Mouse (Mus musculus): ENCODE measurements at regions not wholly inside any gene's neighbourhood (a gene's known extent, or its start where the extent isn't known, plus 50 kb on each side); places are given as distances from the start of the nearest gene placed in this dataset.
A peak's percentile ranks its signal among the peaks of the same experiment; 100 is the strongest.

DNA sequence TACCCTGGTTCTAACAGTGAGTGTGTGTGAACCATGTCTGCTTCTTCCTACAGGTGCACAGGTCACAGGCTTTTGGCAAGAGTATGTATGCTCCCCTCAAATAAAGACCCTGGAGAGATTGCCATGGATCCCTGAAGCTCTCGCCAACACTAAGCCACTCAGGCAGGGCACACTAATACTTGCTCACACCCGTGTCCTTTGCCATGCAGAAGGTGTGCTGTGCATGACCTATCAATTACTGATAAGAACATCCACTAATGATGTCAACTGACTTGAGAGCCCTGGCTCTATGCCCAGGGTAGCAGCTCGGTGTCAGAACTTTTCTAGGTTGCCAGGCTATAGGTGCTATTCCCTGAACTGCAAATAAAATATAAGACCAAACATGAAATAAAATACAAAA is 229.1 kb upstream of the Irx4 start:
- H3K4me2 ChIP-seq: no peak overlapping the region
- no peak overlapping the region for H3K4me3 ChIP-seq (replicated peaks)
- H3K9ac ChIP-seq: no peak overlapping the region
- no peak for ATAC-seq (replicated peaks; ENCODE audit: low FRiP score)
- H3K27ac ChIP-seq: no peak overlapping the region
- H3K27me3 ChIP-seq: peaks cover 46% of the 10 kb centered on the region
- 72% methylated on average over 3 of the region's 3 CpGs for WGBS
- H3K36me3 ChIP-seq: no peaks in the 10 kb centered on the region
- no peaks in the 10 kb centered on the region for H3K9me3 ChIP-seq (replicated peaks)
- no peaks in the 10 kb centered on the region for H3K4me1 ChIP-seq

DNA sequence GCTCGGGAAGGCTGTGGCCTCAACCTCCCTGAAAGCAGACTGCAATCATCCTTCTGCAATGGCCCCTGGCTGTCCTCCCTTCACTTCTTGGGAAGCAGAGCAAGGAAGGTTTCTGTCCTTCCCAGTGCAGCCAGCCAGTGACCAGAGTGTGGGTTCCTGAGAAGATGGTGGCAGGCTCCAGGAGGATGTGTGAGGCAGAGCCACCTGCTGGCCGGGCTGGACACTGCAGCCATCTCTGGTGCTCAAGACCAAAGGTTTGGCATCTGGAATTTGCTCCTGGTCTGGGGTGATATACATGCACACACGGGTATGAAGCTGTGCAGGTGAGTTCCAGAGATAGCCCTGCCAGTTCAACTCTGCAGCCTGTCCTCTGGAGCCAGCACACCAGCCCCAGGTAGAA is 227.2 kb upstream of the Irx4 start:
- Histone ChIP-seq H3K27me3 (peaks cover 64% of the 10 kb centered on the region), H3K9ac (no peak overlapping the region), H3K4me3 (replicated peaks) (no peak overlapping the region), H3K9me3 (replicated peaks) (no peaks in the 10 kb centered on the region), H3K27ac (no peak overlapping the region), H3K4me1 (no peaks in the 10 kb centered on the region), H3K36me3 (no peaks in the 10 kb centered on the region), H3K4me2 (no peak overlapping the region)
- ATAC-seq (replicated peaks; ENCODE audit: low FRiP score): no peak; the same call in 1 of the 2 replicates
- 30% methylated on average over 3 of the region's 3 CpGs for WGBS

DNA sequence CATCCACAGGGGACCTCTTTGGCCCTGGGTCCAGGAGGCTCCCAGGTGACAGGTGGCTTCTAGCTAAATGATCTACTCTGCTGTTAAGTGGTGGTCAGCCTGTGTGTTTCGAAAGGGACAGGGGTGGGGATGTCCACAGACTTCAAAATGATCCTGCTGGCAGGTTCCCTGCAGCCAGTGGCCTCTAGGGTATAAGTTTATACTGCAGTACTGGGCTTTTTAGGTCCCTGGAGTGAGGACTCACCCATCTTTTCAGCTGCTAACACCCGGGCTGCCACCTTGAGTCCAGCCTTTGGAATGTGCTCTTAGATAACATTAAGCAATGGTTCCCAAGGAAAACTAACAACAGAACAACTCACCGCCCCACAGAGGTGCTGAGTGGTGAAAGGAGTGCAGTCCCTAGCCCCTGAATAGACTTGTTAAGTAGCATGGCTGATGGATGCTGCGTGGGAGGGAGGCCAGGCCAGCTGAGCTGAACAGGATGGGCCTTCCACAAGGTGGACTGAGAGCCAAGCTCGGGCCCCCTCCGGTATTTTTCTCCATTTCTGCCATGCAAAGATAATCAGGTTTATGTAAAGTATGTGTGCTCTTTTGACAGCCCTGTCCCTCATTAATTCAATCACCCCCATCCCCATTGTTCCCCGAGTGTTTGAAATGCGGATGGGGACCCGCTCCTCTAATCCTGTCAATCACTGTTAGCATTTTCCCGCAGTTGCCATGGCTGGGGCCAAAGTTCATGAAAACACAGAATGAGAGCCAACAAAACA is 226.0 kb upstream of the Irx4 start:
- Histone ChIP-seq H3K9ac (no peak overlapping the region), H3K4me3 (replicated peaks) (no peak overlapping the region), H3K27ac (no peak overlapping the region), H3K36me3 (no peaks in the 10 kb centered on the region), H3K9me3 (replicated peaks) (no peaks in the 10 kb centered on the region), H3K4me2 (no peak overlapping the region), H3K4me1 (no peaks in the 10 kb centered on the region), H3K27me3 (peaks cover 76% of the 10 kb centered on the region)
- 25% methylated on average over 10 of the region's 10 CpGs for WGBS
- no peak for ATAC-seq (replicated peaks; ENCODE audit: low FRiP score)

DNA sequence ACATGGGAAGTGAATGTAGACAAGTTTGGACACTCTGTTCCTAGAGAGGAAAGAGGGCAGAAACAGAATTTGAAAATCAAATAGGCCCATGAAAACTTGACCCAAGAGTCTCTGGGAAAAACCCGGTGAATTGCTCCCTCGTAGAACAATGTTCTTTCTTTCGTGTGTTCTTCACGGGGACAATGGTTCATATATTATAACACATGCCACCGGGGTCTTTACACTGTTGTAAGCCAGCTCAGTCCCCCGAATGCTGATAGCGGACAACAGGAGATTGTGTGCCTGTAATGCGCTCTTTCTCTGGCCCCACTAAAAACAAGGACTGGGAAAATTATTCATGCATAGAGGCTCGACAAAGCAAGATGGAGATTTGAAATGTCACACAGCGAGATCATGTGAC is 225.4 kb upstream of the Irx4 start:
- Histone ChIP-seq H3K36me3 (no peaks in the 10 kb centered on the region), H3K27ac (no peak overlapping the region), H3K9me3 (replicated peaks) (no peaks in the 10 kb centered on the region), H3K9ac (no peak overlapping the region), H3K4me1 (no peaks in the 10 kb centered on the region), H3K4me2 (no peak overlapping the region), H3K4me3 (replicated peaks) (no peak overlapping the region), H3K27me3 (peaks cover 82% of the 10 kb centered on the region)
- WGBS: 74% methylated on average over 10 of the region's 10 CpGs
- no peak for ATAC-seq (replicated peaks; ENCODE audit: low FRiP score)

DNA sequence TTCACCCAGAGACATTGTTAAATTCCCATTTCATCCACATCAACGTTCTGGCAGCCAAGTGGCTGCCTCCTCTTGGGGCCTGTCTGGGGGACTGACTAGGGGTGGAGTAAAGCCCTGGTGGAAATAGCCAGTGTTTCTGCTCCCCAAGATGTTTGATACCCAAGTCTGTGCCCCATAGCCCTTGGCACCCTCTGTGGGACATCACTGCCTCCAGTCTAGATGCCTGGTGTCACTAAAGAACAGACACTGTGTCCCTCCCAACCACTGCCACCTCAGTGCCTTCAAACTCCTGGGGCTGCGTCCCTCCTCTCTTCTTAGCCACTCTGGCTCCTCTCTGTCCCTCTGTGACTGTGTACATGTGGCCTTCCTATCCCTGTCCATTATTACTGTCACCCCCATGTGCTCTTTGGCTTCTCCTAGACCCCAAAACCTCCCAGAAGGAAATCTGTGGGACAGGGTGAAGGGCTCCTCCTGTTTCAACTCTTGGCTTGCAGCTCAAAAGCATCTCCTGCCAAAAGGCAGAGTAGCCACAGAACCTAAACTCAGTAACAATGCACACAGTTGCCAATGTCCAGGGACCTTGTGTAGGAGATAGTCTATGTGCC is 224.8 kb upstream of the Irx4 start:
- no peaks in the 10 kb centered on the region for H3K9me3 ChIP-seq (replicated peaks)
- H3K9ac ChIP-seq: no peak overlapping the region
- 65% methylated on average over 2 of the region's 2 CpGs for WGBS
- no peak overlapping the region for H3K4me3 ChIP-seq (replicated peaks)
- H3K4me1 ChIP-seq: no peaks in the 10 kb centered on the region
- H3K36me3 ChIP-seq: no peaks in the 10 kb centered on the region
- H3K27me3 ChIP-seq: peaks cover 87% of the 10 kb centered on the region
- no peak for ATAC-seq (replicated peaks; ENCODE audit: low FRiP score)
- no peak overlapping the region for H3K4me2 ChIP-seq
- H3K27ac ChIP-seq: no peak overlapping the region

DNA sequence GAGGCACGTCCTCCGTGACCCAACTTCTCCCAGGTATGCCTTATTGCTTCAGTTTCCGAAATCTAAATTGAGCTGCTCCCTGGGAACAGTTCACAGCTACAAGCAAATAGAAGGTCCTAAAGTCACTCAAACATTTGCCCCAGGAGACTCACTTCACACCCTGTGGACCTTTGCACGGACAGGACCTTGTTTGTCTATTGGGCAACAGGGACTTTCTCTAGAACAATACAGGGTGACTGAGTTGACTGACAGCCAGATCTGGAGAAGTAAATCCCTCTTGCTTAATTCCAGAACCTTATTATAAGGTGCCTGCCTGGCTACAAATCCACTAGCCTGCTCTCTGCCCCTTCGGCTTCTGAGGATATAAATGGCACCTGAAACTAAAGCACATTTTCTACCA is 220.5 kb upstream of the Irx4 start:
- peaks cover 7% of the 10 kb centered on the region; the same call in 1 of the 2 replicates for H3K4me1 ChIP-seq
- H3K27me3 ChIP-seq: peaks cover 93% of the 10 kb centered on the region
- WGBS: 77% methylated on average over 5 of the region's 5 CpGs
- no peaks in the 10 kb centered on the region for H3K9me3 ChIP-seq (replicated peaks)
- no peak overlapping the region for H3K4me3 ChIP-seq (replicated peaks)
- no peak overlapping the region for H3K4me2 ChIP-seq
- H3K36me3 ChIP-seq: no peaks in the 10 kb centered on the region
- ATAC-seq (replicated peaks; ENCODE audit: low FRiP score): no peak
- H3K27ac ChIP-seq: no peak overlapping the region
- no peak overlapping the region for H3K9ac ChIP-seq

DNA sequence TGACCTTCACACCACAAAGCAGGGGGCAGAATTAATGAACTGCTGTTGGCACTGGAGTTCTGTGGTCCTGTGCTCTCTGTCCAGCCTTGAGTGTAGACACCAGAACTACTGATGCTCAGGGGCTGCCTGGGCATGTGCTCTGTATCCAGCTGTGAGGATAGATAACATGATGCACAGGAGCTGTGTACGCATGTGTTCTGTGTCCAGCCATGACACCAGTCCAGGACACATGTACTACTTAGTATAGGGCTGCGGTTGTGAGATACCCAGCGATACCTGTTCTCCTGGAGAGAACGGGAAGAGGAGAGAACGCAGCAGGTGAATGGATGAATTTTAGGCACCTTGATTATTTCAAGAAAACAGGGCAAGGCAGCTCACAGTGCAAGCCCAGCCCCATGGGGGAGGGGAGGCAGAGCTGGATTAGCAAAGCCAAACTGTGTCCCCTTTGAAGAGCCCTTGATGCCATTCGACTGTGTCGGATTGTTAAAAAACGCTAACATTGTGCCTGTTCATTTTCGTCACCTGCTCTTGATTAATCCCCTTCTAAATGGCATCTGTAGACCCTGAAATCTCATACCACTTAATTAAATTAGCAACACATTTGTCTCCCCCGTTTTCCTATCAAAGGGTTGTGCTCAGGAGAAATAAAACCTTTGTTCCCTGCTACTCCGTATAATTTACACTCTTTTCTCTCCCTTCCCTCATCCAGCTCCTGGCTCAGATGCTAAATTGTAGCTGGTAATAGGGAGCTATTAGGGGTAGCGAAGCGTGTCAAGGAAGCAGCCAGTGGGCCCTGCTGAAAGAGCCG is 218.8 kb upstream of the Irx4 start:
- peaks cover 7% of the 10 kb centered on the region; the same call in 1 of the 2 replicates for H3K4me1 ChIP-seq
- no peak overlapping the region for H3K4me3 ChIP-seq (replicated peaks)
- no peaks in the 10 kb centered on the region for H3K9me3 ChIP-seq (replicated peaks)
- H3K27me3 ChIP-seq: peaks cover 86% of the 10 kb centered on the region
- no peak overlapping the region for H3K27ac ChIP-seq
- H3K9ac ChIP-seq: no peak overlapping the region
- 28% methylated on average over 14 of the region's 14 CpGs for WGBS
- ATAC-seq (replicated peaks; ENCODE audit: low FRiP score): peak; percentile 73
- H3K4me2 ChIP-seq: no peak overlapping the region
- H3K36me3 ChIP-seq: no peaks in the 10 kb centered on the region

DNA sequence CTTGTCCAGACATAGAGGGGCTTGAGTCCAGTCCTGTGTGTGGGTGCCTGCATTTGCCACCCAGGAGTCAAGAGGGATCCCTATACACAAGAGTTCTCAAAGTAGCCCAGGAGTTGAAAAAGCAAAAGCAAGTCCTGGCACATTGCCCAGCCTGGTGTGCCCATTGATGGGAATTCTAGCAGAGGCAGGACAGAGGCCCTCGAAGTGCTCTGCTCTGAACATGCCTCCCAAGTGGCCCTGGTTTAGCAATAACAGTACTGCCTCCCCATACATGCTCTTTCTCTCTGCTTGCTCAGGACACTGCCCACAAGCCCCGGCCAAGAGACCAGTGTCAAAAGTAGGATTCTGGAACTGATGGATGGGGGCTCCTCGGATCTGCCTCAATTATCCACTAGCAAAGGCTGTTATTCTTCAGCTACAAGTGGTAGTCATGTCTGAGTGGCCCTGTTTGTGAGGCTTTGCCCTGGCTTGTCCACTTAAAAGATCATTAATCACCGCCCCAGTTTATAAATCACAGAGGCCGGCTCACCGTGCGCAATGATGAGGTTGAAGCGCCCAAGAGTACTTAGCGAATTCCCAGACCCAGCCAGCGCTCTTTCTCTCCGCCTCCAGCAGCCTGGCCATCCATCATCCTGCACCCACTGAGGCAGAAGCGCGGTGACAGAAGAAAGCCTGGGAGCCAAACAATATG is 190.3 kb upstream of the Irx4 start:
- no peaks in the 10 kb centered on the region for H3K9me3 ChIP-seq (replicated peaks)
- WGBS: 14% methylated on average over 13 of the region's 13 CpGs
- no peak overlapping the region for H3K27ac ChIP-seq
- H3K9ac ChIP-seq: no peak overlapping the region
- peaks cover 70% of the 10 kb centered on the region for H3K27me3 ChIP-seq
- peaks cover 20% of the 10 kb centered on the region for H3K4me1 ChIP-seq
- H3K4me3 ChIP-seq (replicated peaks): no peak overlapping the region
- H3K36me3 ChIP-seq: no peaks in the 10 kb centered on the region
- peak; percentile 56 for ATAC-seq (replicated peaks; ENCODE audit: low FRiP score)
- H3K4me2 ChIP-seq: peak overlapping the region; percentile 9; the same call in 1 of the 2 replicates

DNA sequence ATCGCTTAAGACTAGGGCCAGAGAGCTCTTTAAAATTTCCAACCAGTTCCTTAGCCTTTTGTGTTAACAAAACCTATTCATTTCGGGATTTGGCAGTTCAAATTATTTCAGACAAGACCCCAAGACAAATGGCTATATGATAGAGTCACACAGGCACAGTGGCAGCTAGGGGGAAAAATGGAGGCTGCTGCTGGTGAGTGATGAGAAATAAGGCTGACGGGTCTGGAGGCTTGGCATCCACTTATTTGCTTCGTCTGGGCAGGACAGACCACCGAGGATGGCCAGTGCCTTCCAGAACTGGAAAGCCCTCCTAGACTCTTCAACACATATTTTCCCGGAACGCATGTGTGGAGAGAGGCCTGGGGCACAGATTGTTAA is 189.8 kb upstream of the Irx4 start:
- Histone ChIP-seq H3K27me3 (peaks cover 72% of the 10 kb centered on the region), H3K4me2 (no peak overlapping the region), H3K36me3 (no peaks in the 10 kb centered on the region), H3K9ac (no peak overlapping the region), H3K9me3 (replicated peaks) (no peaks in the 10 kb centered on the region), H3K4me3 (replicated peaks) (no peak overlapping the region), H3K4me1 (peaks cover 20% of the 10 kb centered on the region), H3K27ac (no peak overlapping the region)
- WGBS: 45% methylated on average over 7 of the region's 7 CpGs
- no peak for ATAC-seq (replicated peaks; ENCODE audit: low FRiP score)

DNA sequence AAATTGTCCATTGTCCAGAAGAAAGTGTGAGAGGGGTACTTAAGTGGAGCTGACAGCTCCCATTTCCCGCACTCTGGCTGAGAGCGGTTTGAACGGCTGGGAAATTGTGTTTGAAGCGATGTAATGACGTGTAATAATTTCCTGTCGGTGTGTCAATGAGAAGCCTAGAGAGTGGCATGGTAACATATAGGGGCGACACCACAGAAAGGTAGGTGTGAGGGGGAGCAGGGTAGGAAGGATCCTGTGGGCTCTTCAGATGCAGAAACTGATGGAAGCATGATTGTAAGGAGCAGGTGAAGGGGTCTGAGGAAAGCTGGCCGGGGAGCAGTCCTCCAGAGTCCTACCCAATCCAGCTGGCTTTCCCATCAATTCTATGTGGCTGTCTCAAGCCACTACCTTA is 189.2 kb upstream of the Irx4 start:
- Histone ChIP-seq H3K9ac (no peak overlapping the region), H3K36me3 (no peaks in the 10 kb centered on the region), H3K4me2 (no peak overlapping the region), H3K27ac (no peak overlapping the region), H3K4me1 (peaks cover 20% of the 10 kb centered on the region), H3K4me3 (replicated peaks) (no peak overlapping the region), H3K27me3 (peaks cover 68% of the 10 kb centered on the region), H3K9me3 (replicated peaks) (no peaks in the 10 kb centered on the region)
- ATAC-seq (replicated peaks; ENCODE audit: low FRiP score): no peak
- 32% methylated on average over 8 of the region's 8 CpGs for WGBS

DNA sequence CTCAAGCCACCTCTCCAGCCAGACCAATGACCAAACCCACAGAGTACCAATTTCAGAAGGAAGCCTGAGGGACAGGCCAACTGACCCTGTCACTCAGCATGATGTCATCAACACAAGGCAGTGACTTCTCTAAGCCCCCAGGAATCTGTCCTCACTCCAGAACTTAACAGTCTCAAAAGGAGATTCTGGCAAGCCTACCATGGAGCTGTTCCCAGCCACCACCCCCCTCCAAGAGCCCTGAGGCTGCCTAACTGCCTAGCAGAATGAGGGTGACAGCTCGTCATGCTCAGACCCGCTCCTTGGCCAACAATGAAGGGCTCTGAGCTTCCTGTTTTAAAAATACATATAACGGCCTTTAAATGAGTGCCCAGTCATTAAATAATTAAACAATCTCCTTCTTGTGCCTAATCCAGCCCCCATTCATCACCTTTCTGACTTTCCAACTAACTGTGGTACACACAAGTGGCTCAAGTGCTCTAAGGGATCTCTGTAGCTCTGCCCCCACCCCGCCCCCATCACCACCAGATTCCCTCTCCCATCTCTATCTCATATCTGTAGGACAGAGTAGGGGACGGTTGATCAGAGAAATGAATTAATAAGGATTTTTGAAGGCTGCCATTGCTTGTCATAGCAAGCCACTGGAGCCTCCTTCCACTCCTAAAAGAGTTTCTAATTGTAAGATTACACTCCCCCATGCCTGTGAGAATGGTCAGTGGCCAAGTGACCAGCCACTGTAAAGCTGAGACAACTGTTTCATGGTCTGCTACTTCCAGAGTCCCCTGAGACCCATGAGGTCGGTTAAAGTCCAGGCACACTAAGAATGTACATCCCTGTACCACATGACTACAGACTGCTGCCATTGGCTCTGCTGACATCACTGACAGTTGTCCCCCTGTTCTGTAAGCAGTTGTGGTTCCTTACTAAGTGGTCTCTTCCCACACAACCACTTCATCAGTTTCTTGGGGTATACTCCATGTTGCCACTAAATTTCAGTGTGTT is 188.1 kb upstream of the Irx4 start:
- H3K9me3 ChIP-seq (replicated peaks): no peaks in the 10 kb centered on the region
- no peak overlapping the region for H3K4me2 ChIP-seq
- peaks cover 59% of the 10 kb centered on the region for H3K27me3 ChIP-seq
- no peak overlapping the region for H3K27ac ChIP-seq
- peaks cover 20% of the 10 kb centered on the region for H3K4me1 ChIP-seq
- H3K4me3 ChIP-seq (replicated peaks): no peak overlapping the region
- 52% methylated on average over 6 of the region's 6 CpGs for WGBS
- peak; percentile 69 for ATAC-seq (replicated peaks; ENCODE audit: low FRiP score)
- H3K9ac ChIP-seq: no peak overlapping the region
- no peaks in the 10 kb centered on the region for H3K36me3 ChIP-seq

Measured in kidney, embryonic 15.5 days (tissue).